Mouse (Mus musculus): ENCODE data around the gene Gm8439. TPM values are rescaled to one million over a fixed set of nuclear protein-coding genes. Genes with fewer than 3 reads are reported as not detected.

Gm8439 gene
- total RNA-seq (2021) = not detected
- long read RNA-seq, experiment 1 = 0 reads
- long read RNA-seq, experiment 2 = 0 reads

DNA sequence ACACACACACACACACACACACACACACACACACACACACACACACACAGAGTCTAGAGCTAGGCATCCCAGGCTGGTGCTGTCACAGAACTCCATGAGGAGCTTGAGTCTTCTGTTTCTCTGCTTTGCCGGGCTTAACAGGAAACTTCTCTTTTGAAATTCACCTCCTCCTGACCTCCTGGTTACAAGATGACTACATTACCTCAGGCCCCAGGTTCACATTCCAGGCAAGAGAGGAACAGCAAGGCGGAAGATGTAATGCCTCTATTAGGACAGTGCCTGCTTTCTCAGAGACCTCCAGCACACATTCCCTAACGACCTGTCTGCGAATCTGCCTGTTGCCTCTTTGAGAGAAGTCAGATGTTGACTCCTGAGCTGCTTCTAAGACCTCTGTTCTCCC is at the start of gene Gm8439:
Gm8439 (plus strand) TSS at position 301 of the 400 bp plus-strand sequence.
- Histone ChIP-seq H3K27ac (no peak within 1 kb of the TSS), H3K4me3 (no peak within 1 kb of the TSS)
- DNase-seq = no peak
- no peak for TF ChIP-seq CTCF (IDR thresholded peaks at IDR 0.05)
- intact Hi-C loops (cut with DNase I) = no loop called here

DNA sequence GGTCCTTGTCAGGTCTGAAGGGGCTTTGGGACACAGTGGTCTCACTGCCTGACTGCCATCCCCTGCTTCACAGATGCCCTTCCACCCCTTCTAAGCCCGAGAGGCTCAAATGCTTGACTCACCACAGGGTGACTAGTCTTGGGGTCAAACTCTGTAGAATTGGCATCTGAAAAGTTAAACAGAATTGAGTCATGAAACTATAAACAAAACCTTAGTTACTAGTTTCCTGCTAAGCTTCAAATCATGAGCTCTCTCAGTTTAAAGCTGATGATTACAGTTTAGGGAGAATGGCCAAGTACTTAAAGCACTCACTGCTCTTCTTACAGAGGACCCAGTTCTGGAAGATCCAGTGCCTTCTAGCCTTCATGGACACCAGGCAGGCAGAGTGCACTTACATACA is 43.6 kb upstream of the Gm8439 start:
- H3K4me3 ChIP-seq = no peak overlapping the region
- no peak for DNase-seq
- intact Hi-C loops (cut with DNase I) = no loop called here
- no peak overlapping the region for H3K27ac ChIP-seq
- no peak for TF ChIP-seq CTCF (IDR thresholded peaks at IDR 0.05)

DNA sequence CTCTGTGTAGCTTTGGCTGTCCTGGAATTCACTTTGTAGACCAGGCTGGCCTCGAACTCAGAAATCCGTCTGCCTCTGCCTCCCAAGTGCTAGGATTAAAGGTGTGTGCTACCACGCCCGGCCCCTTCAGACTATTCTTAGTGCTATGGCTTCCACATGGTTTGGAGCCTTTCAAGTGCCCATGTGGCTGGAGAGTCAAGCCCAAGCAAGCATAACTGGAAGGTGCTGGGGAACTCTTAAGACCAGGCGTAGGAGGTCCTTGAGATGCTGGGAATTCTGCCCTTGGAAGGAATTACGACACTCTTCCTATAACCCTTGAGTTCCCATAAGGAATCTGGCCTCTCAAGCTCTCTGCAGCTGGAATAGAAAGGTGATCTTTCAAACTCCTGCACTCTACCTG is 32.0 kb upstream of the Gm8439 start:
- Histone ChIP-seq H3K27ac (no peak overlapping the region), H3K4me3 (no peak overlapping the region)
- no peak for TF ChIP-seq CTCF (IDR thresholded peaks at IDR 0.05)
- DNase-seq = no peak
- intact Hi-C loops (cut with DNase I) = no loop called here

DNA sequence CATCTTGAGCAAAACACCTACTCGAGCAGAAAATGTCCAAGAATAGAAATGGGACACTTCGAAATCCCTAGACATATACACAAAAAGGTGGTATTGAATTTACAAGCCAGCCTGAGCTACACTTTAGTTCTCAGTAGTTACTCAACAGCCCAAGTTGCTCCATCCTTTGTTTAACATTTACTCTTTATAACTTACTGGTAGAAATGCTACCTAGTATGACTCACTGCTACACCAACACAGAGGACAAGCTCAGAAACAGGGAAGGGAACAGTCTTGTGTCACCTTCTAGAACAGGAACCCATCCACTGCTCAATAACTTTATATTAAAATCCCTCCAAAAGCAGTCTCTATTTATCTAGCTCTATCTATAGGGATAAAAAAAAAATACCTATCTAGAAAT is 22.8 kb upstream of the Gm8439 start:
- no peak for TF ChIP-seq CTCF (IDR thresholded peaks at IDR 0.05)
- intact Hi-C loops (cut with DNase I) = no loop called here
- Histone ChIP-seq H3K4me3 (no peak overlapping the region), H3K27ac (no peak overlapping the region)
- DNase-seq = no peak

DNA sequence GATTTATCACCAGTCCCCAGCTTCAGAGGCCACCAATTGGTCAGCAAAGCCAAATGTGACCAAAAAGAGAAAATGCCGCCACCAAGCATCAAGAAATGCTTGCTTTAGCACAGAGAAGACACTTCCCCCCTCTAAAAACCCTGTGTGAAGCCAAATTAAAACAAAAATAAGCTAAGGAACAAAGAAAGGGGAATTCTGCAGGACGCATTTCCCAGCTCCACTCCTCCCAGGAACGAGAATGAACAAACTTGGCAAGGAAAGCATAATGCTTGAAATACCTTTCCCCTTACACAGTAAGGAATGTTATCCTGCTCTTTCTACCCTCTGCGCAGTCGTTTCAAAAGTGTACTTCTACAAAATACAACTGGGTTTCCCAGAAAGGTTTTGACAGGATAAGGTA is 20.5 kb upstream of the Gm8439 start:
- peak overlapping the region; percentile 45 for H3K4me3 ChIP-seq
- TF ChIP-seq CTCF (IDR thresholded peaks at IDR 0.05) = no peak
- intact Hi-C loops (cut with DNase I) = no loop called here
- H3K27ac ChIP-seq = peak overlapping the region; percentile 95
- no peak for DNase-seq

DNA sequence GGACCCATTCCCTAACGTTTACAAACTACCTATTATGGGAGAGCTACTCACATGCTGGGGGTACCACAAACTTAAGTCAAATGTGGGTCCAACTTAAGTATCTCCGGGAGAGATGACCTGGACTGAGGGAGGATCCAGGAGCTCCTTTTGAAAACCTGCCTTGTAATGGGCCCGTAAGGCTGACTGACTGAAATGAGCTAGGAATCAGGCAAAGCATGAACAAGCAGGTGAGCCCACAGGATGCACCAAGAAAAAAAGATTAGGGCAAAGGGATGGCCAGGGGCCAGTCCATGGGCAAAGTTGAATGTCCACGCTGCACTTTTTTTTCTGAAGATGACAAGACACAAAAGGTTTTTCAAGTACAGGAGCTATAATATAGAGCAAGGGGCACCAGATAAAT is 19.5 kb upstream of the Gm8439 start:
- DNase-seq = no peak
- Histone ChIP-seq H3K27ac (peak overlapping the region; percentile 95), H3K4me3 (peak overlapping the region; percentile 83)
- intact Hi-C loops (cut with DNase I) = no loop called here
- TF ChIP-seq CTCF (IDR thresholded peaks at IDR 0.05) = no peak

DNA sequence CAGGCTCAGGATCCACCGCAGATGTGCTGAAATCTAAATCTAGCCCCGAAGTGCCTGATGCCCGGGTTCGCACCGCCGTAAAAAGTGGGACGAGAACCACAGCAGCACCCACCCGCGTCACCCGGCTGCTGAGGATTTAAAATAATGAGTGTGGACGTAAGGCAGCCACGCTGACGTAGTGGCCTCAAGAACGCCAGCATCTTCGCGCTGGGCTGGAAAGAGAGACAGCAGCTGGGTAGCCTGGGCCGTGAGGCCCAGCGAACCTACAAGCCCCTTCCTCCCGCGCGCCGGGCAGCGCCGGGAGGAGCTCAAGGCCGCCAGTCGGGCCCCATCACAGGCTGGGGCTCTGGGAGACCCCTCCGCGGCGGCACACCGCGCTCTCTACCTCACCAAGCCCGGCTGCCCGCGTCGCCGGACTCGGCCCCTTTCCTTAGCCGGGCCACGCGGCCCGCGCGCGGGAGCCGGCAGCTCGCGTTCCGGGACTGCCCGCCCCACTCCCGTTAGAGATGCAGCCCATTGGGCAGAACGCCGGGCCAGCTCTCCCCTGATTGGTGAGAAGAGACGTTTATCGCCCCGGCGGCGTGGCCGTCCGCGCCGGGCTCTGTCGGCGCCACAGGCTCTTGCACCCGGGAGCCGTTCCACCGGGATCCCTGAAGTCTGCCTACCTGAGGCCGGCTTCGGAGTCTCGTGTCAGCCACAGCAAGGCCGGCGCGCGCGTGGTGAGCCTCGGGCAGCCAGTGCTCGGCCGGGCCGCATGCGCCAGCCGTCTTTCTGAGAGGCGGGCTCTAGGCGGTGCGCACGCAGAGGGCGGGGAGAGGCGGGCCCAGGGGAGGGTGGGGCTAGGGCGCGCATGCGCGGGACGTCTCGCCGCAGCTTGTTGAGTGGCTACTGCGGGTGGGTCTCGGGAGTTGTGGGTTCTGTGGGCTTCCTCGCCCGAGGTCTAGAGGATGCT is 18.8 kb upstream of the Gm8439 start, which contains the start of gene Ctps:
Ctps (minus strand) TSS at position 791 of the 952 bp plus-strand sequence.
- peak within 1 kb of the TSS; percentile 83 for H3K4me3 ChIP-seq
- intact Hi-C loops (cut with DNase I) = no loop called here
- H3K27ac ChIP-seq = peak within 1 kb of the TSS; percentile 95
- peak; percentile 98 for DNase-seq
- no peak for TF ChIP-seq CTCF (IDR thresholded peaks at IDR 0.05)

DNA sequence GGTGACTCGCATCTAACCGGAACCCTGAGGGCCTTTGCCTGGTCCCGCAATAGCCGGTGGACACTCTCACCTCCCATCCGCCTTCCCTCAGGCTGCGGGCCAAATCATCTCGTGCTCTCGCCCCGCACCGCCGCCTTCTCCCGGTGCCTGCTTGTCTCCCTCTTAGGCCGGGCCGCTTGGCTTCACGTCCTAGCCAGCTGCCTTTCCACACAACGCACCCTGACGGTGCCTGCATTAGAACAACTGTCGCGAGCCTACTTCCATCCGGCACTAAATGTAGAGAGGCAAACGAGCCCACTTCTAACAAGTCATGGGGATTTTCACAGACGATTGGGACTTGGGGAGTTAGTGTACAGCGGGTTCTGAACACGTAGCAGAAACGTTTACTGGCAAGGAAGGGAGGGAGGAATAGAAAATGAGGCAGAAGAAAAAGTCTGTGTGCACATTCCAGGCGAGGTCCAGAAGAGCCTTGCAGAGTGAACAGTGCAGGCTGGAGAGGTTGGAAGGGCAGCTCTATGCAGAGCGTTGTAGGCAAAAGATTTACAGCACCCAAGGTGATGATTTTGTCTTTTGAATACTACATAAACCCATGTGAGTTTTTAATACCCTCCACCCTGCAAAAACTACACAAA is 18.0 kb upstream of the Gm8439 start:
- peak overlapping the region; percentile 95 for H3K27ac ChIP-seq
- DNase-seq = no peak
- 0 out of 2 replicates have a peak, but pooled peaks have one; percentile 1 for TF ChIP-seq CTCF (IDR thresholded peaks at IDR 0.05)
- peak overlapping the region; percentile 83 for H3K4me3 ChIP-seq
- intact Hi-C loops (cut with DNase I) = no loop called here

DNA sequence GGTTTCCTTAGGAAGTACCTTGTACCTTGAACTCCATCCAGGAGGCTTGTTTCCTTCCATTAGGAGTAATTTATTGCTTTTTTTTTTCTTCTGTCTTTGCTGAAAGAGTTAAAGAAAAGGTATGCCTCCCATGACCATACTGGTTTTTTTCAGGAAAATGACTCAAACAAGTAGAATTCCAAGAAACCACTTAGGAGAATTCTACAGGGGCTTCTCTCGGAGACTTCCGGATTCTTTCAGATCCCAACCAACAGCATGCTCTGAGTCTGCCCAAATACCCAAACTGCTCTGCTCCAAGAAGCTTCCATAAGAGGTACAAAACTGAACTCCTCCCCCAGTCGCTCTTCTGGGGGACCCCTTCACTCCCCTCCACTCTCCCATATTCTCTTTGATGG is 17.5 kb upstream of the Gm8439 start:
- peak overlapping the region; percentile 95 for H3K27ac ChIP-seq
- no peak for TF ChIP-seq CTCF (IDR thresholded peaks at IDR 0.05)
- peak overlapping the region; percentile 83 for H3K4me3 ChIP-seq
- DNase-seq = no peak
- intact Hi-C loops (cut with DNase I) = no loop called here

DNA sequence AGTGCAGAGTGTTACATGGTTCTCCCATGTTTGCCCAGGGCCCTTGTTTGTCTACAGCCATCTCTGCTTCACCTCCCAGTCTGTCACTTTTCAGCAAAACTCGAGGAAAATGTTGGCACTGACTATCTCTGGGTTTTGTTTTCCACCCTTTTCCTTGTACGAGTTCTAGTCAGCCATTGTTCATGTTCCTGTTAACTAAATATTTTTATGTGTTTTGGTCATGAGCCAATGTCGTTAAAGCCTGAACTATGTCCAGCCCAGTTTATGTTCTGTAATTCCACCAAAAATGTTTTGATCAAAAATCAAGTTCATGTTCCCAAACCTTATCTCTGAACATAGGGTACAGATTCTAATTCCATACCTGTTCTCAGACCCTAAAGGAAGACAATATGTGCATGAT is 16.9 kb upstream of the Gm8439 start:
- Histone ChIP-seq H3K4me3 (no peak overlapping the region), H3K27ac (peak overlapping the region; percentile 95)
- intact Hi-C loops (cut with DNase I) = no loop called here
- DNase-seq = no peak
- no peak for TF ChIP-seq CTCF (IDR thresholded peaks at IDR 0.05)

DNA sequence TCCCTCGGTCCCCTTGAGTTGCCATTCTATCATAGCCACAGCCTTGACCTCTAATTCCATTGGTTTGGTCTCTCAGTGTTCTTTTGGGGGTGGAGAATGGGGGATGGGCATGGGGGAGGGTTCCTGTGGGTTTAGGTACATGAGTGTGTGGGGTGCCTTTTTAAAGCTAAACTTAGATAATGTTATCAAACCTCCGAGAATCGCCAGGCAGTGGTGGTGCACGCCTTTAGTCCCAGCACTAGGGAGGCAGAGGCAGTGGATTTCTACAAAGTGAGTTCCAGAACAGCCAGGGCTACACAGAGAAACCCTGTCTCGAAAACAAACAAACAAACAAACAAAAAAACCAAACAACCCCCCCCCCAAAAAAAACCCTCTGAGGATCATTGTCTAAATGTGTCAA is 7.7 kb upstream of the Gm8439 start:
- no peak overlapping the region for H3K4me3 ChIP-seq
- intact Hi-C loops (cut with DNase I) = no loop called here
- no peak for TF ChIP-seq CTCF (IDR thresholded peaks at IDR 0.05)
- H3K27ac ChIP-seq = no peak overlapping the region
- DNase-seq = no peak

DNA sequence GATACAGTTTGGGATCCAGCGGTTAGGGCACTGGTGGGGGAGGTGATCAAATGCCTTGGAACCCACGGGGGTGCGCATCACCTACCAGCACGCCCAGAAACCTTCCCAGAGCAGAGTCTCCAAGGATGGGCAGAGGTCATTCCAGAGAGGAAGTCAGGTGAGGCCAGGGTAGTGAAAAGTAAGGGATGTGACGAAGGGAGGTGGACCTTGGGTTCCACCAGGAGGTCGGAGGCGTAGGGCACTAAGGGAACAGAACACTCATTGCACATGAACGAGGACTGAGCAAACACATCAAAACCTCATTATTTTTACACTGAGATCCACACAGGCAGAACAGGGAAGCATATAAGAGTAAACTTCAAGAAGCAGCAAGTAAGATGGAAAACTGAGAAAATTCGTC is 6.8 kb upstream of the Gm8439 start:
- DNase-seq = no peak
- no peak overlapping the region for H3K4me3 ChIP-seq
- TF ChIP-seq CTCF (IDR thresholded peaks at IDR 0.05) = no peak
- intact Hi-C loops (cut with DNase I) = no loop called here
- H3K27ac ChIP-seq = no peak overlapping the region

DNA sequence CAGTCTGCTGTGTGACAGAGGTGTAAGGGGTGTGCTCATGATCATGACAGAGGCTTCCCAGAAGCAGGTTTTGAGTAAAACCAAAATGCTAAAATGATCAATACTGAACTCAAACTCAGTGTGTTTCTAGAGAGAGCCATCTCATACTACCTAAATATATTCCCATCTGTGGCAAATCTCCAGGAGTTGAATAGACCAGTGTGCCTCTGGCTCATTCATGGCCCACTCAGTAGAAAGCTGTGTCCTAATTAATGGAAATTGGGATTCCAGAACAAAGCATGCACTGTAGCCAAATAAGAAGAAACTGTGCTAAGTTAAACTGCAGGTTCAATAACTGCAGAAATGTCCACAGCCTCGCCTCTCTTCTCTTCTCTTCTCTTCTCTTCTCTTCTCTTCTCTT is 1.6 kb upstream of the Gm8439 start:
- intact Hi-C loops (cut with DNase I) = no loop called here
- TF ChIP-seq CTCF (IDR thresholded peaks at IDR 0.05) = no peak
- no peak overlapping the region for H3K27ac ChIP-seq
- no peak overlapping the region for H3K4me3 ChIP-seq
- DNase-seq = no peak

Data from gastrocnemius, adult 2 months (tissue).